Mouse (Mus musculus) kidney, embryonic 15.5 days (tissue): ENCODE data around the gene Tctn3. TPM values are rescaled to one million over a fixed set of nuclear protein-coding genes. Genes with fewer than 3 reads are reported as not detected.
A peak's percentile ranks its signal among the peaks of the same experiment; 100 is the strongest.
"Not testable (repeated sequence)": the region's sequence is repeated elsewhere in the genome, so short reads cannot be mapped to it uniquely, and the experiment has no call there.

Experiments used
- ATAC-seq: fragments of 200-750 bp; cut with Nextera tagmentation; replicated peaks from 2 replicates; pipeline ENCODE4 v1.8.0; 2017; ENCODE audit warnings: moderate TSS enrichment; ENCODE audit not compliant: low FRiP score
- H3K27ac ChIP-seq: fragments of 300-500 bp; sonication (generic); 2 replicates; pipeline ENCODE4 v1.5.1; 2015; ENCODE audit warnings: mild to moderate bottlenecking, inconsistent platforms
- H3K27me3 ChIP-seq: fragments of 300-500 bp; sonication (generic); 2 replicates; pipeline ENCODE4 v1.6.1; 2015; ENCODE audit warnings: inconsistent platforms
- H3K36me3 ChIP-seq: fragments of 300-500 bp; sonication (generic); 2 replicates; pipeline ENCODE4 v1.6.1; 2015; ENCODE audit warnings: inconsistent platforms
- H3K4me1 ChIP-seq: fragments of 300-500 bp; sonication (generic); 2 replicates; pipeline ENCODE4 v1.6.1; 2015; ENCODE audit warnings: inconsistent platforms
- H3K4me2 ChIP-seq: fragments of 300-500 bp; sonication (generic); 2 replicates; pipeline ENCODE4 v1.6.1; 2015; ENCODE audit warnings: moderate library complexity, mild to moderate bottlenecking, inconsistent platforms
- H3K4me3 ChIP-seq: fragments of 300-500 bp; sonication (generic); replicated peaks from 2 replicates; pipeline ENCODE4 v1.5.1; 2015; ENCODE audit warnings: mild to moderate bottlenecking, inconsistent platforms
- H3K9ac ChIP-seq: fragments of 300-500 bp; sonication (generic); 2 replicates; pipeline ENCODE4 v1.6.1; 2015; ENCODE audit warnings: mild to moderate bottlenecking, inconsistent platforms
- H3K9me3 ChIP-seq: fragments of 300-500 bp; sonication (generic); replicated peaks from 2 replicates; pipeline ENCODE4 v1.6.1; 2016; ENCODE audit warnings: inconsistent platforms
- WGBS: fragments of 180-500 bp; shearing (Covaris S2); methylation state at CpG from one replicate; pipeline ENCODE4 v1.1.7; 2015; ENCODE audit warnings: mixed read lengths; 5-methylcytosine and 5-hydroxymethylcytosine counted together
- polyA plus RNA-seq: library from polyadenylated mRNA; unstranded; fragments of >200 nt; fragmentation: Nextera tagmentation; extraction: Ambion mirVana; gene quantifications from 2 replicates; pipeline ENCODE4 v1.2.1, GENCODE M21; 2015

Gene Tctn3
- polyA plus RNA-seq, 1 experiment from 2014 or later: 12.3 TPM

GRCm38 (mm10) chr19:40616021-40616420 lies 4.0 kb upstream of the Tctn3 start:
- 60% methylated on average over 7 of the region's 7 CpGs for WGBS
- H3K4me1 ChIP-seq: peaks cover 9% of the 10 kb centered on the region
- no peaks in the 10 kb centered on the region for H3K36me3 ChIP-seq
- 0 out of 2 replicates have a peak, but pooled peaks cover 3% of the 10 kb centered on the region for H3K27me3 ChIP-seq
- no peak for ATAC-seq
- H3K9me3 ChIP-seq: no peaks in the 10 kb centered on the region
- no peak overlapping the region for H3K4me3 ChIP-seq
- no peak overlapping the region for H3K27ac ChIP-seq
- H3K9ac ChIP-seq: no peak overlapping the region
- no peak overlapping the region for H3K4me2 ChIP-seq

- Histone ChIP-seq H3K4me2 (no peak overlapping the region), H3K9me3 (no peaks in the 10 kb centered on the region), H3K27me3 (0 out of 2 replicates have a peak, but pooled peaks cover 3% of the 10 kb centered on the region), H3K4me3 (no peak overlapping the region), H3K36me3 (peaks cover under 1% of the 10 kb centered on the region; the same call in 1 of the 2 replicates), H3K4me1 (peaks cover 9% of the 10 kb centered on the region), H3K27ac (no peak overlapping the region), H3K9ac (no peak overlapping the region)
- 76% methylated on average over 7 of the region's 7 CpGs for WGBS
- ATAC-seq: no peak
Measured at GRCm38 (mm10) chr19:40614811-40615210, 2.8 kb upstream of the Tctn3 start.

GRCm38 (mm10) chr19:40607676-40608075 lies 4.4 kb downstream of the Tctn3 start:
- peaks cover 58% of the 10 kb centered on the region for H3K36me3 ChIP-seq
- H3K4me1 ChIP-seq: peaks cover 9% of the 10 kb centered on the region
- H3K9ac ChIP-seq: no peak overlapping the region
- no peak overlapping the region for H3K27ac ChIP-seq
- no peaks in the 10 kb centered on the region for H3K27me3 ChIP-seq
- WGBS: 91% methylated on average over 6 of the region's 6 CpGs
- H3K4me2 ChIP-seq: no peak overlapping the region
- no peak overlapping the region for H3K4me3 ChIP-seq
- no peak for ATAC-seq
- H3K9me3 ChIP-seq: no peaks in the 10 kb centered on the region

- WGBS: 94% methylated on average over 9 of the region's 9 CpGs
- no peak for ATAC-seq
- no peaks in the 10 kb centered on the region for H3K4me1 ChIP-seq
- H3K4me2 ChIP-seq: no peak overlapping the region
- H3K27ac ChIP-seq: no peak overlapping the region
- peaks cover 58% of the 10 kb centered on the region for H3K36me3 ChIP-seq
- H3K4me3 ChIP-seq: no peak overlapping the region
- H3K9me3 ChIP-seq: no peaks in the 10 kb centered on the region
- no peaks in the 10 kb centered on the region for H3K27me3 ChIP-seq
- no peak overlapping the region for H3K9ac ChIP-seq
Measured at GRCm38 (mm10) chr19:40605189-40605588, 6.8 kb downstream of the Tctn3 start.

- H3K9ac ChIP-seq: no peak overlapping the region
- WGBS: 93% methylated on average over 3 of the region's 3 CpGs
Measured at GRCm38 (mm10) chr19:40601870-40602269, 10.2 kb downstream of the Tctn3 start.

GRCm38 (mm10) chr19:40600846-40601245 lies 11.2 kb downstream of the Tctn3 start:
- H3K4me3 ChIP-seq, ATAC-seq, H3K4me2 ChIP-seq, H3K27ac ChIP-seq, H3K9ac ChIP-seq, H3K4me1 ChIP-seq, H3K27me3 ChIP-seq, H3K9me3 ChIP-seq: not testable (repeated sequence)
- peaks cover 35% of the 10 kb centered on the region for H3K36me3 ChIP-seq
- WGBS: 85% methylated on average over 5 of the region's 5 CpGs

More at GRCm38 (mm10) chr19:40601870-40602269, 10.2 kb downstream of the Tctn3 start:
- Histone ChIP-seq H3K4me2 (no peak overlapping the region), H3K27ac (no peak overlapping the region), H3K27me3 (no peaks in the 10 kb centered on the region), H3K9me3 (no peaks in the 10 kb centered on the region), H3K4me1 (no peaks in the 10 kb centered on the region), H3K36me3 (peaks cover 37% of the 10 kb centered on the region), H3K4me3 (no peak overlapping the region)
- ATAC-seq: no peak

- Histone ChIP-seq H3K36me3 (peaks cover 14% of the 10 kb centered on the region), H3K4me2 (no peak overlapping the region), H3K9ac (no peak overlapping the region), H3K4me3 (no peak overlapping the region), H3K9me3 (no peaks in the 10 kb centered on the region), H3K27me3 (no peaks in the 10 kb centered on the region), H3K27ac (no peak overlapping the region), H3K4me1 (no peaks in the 10 kb centered on the region)
- ATAC-seq: no peak
- WGBS: 83% methylated on average over 8 of the region's 8 CpGs
Measured at GRCm38 (mm10) chr19:40595831-40596230, 16.2 kb downstream of the Tctn3 start.

GRCm38 (mm10) chr19:40595231-40595630 lies 16.8 kb downstream of the Tctn3 start:
- Histone ChIP-seq H3K4me1 (no peaks in the 10 kb centered on the region), H3K27me3 (no peaks in the 10 kb centered on the region), H3K4me3 (no peak overlapping the region), H3K27ac (no peak overlapping the region), H3K9me3 (no peaks in the 10 kb centered on the region), H3K9ac (no peak overlapping the region), H3K36me3 (peaks cover 14% of the 10 kb centered on the region), H3K4me2 (no peak overlapping the region)
- ATAC-seq: no peak
- 93% methylated on average over 3 of the region's 3 CpGs for WGBS

- ATAC-seq: no peak
- peak overlapping the region; percentile 76 for H3K27ac ChIP-seq
- H3K36me3 ChIP-seq: no peaks in the 10 kb centered on the region
- peak overlapping the region; percentile 71 for H3K4me3 ChIP-seq
- H3K9ac ChIP-seq: 0 out of 2 replicates have a peak overlapping the region, but pooled peaks have one; percentile 36
- H3K9me3 ChIP-seq: no peaks in the 10 kb centered on the region
- peak overlapping the region; percentile 84 for H3K4me2 ChIP-seq
- H3K27me3 ChIP-seq: no peaks in the 10 kb centered on the region
- WGBS: under 1% methylated on average over 9 of the region's 10 CpGs
- H3K4me1 ChIP-seq: peaks cover 13% of the 10 kb centered on the region
Measured at GRCm38 (mm10) chr19:40589530-40589880, 22.5 kb downstream of the Tctn3 start.

- H3K4me2 ChIP-seq: peak overlapping the region; percentile 84
- peak; percentile 75 for ATAC-seq
- peak overlapping the region; percentile 76 for H3K27ac ChIP-seq
- H3K4me1 ChIP-seq: peaks cover 13% of the 10 kb centered on the region
- peak overlapping the region; percentile 47 for H3K9ac ChIP-seq
- H3K9me3 ChIP-seq: no peaks in the 10 kb centered on the region
- no peaks in the 10 kb centered on the region for H3K36me3 ChIP-seq
- no peaks in the 10 kb centered on the region for H3K27me3 ChIP-seq
- peak overlapping the region; percentile 71 for H3K4me3 ChIP-seq
- WGBS: under 1% methylated on average over 18 of the region's 18 CpGs
Measured at GRCm38 (mm10) chr19:40588847-40589529, 23.0 kb downstream of the Tctn3 start.

- Histone ChIP-seq H3K9ac (peak within 1 kb of the TSS; percentile 61), H3K27me3 (no peaks in the 10 kb centered on the region), H3K9me3 (no peaks in the 10 kb centered on the region), H3K4me1 (peaks cover 13% of the 10 kb centered on the region), H3K27ac (peak within 1 kb of the TSS; percentile 76), H3K4me2 (peak within 1 kb of the TSS; percentile 84), H3K36me3 (0 out of 2 replicates have a peak, but pooled peaks cover 2% of the 10 kb centered on the region), H3K4me3 (peak within 1 kb of the TSS; percentile 71)
- WGBS: under 1% methylated on average over 34 of the region's 34 CpGs
- peak; percentile 95 for ATAC-seq
Measured at GRCm38 (mm10) chr19:40588293-40588654, 23.8 kb downstream of the Tctn3 start, which contains the start of gene Aldh18a1. Gene Aldh18a1, minus strand, starts transcription at chr19:40588463.

- Histone ChIP-seq H3K27ac (peak overlapping the region; percentile 76; the same call in 1 of the 2 replicates), H3K36me3 (peaks cover 4% of the 10 kb centered on the region; the same call in 1 of the 2 replicates), H3K4me2 (peak overlapping the region; percentile 84), H3K27me3 (no peaks in the 10 kb centered on the region), H3K9ac (peak overlapping the region; percentile 61), H3K4me3 (peak overlapping the region; percentile 71), H3K9me3 (no peaks in the 10 kb centered on the region), H3K4me1 (peaks cover 13% of the 10 kb centered on the region)
- peak; percentile 65 for ATAC-seq
- WGBS: 4% methylated on average over 30 of the region's 30 CpGs
Measured at GRCm38 (mm10) chr19:40587491-40588292, 24.3 kb downstream of the Tctn3 start.
